Mouse (Mus musculus): ENCODE results near the gene Myo1d. TPM values are rescaled to one million over a fixed set of nuclear protein-coding genes. Genes with fewer than 3 reads are reported as not detected.

The Myo1d gene
- polyA plus RNA-seq, 1 experiment from 2014 or later: 2.9 TPM

DNA sequence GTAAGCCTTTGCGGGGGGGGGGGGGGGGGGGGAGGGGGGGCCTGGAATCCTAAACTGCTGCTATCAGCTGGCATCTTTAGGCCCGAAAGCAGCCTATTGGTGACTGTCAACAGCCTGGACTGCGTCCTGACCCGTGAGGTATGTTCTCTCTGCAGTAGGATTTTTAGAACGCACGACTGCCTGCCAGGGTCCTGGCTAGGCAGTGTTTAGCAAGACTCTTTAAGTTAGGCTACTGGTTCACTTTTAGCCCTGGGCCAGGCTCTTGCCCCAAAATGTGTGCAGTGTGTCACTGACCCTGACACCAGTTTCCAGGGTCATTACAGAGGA, 29.8 kb upstream of the Myo1d start:
- peak overlapping the region; percentile 55; the same call in 1 of the 2 replicates for H3K4me3 ChIP-seq (ENCODE audit: low read depth, low read length)
- ATAC-seq: peak; percentile 45; the same call in 1 of the 2 replicates
- 45% methylated on average over 5 of the region's 6 CpGs for WGBS
- no peaks in the 10 kb centered on the region for H3K9me3 ChIP-seq (replicated peaks; ENCODE audit: control insufficient read depth, low read length, poor library complexity, severe bottlenecking)
- H3K4me1 ChIP-seq (ENCODE audit: control insufficient read depth, insufficient read depth, low read length): peaks cover 14% of the 10 kb centered on the region
- H3K9ac ChIP-seq (ENCODE audit: low read depth, low read length): peak overlapping the region; percentile 72; the same call in 1 of the 2 replicates
- H3K36me3 ChIP-seq (ENCODE audit: control insufficient read depth, insufficient read depth, low read length): no peaks in the 10 kb centered on the region
- H3K27ac ChIP-seq (ENCODE audit: low read length): no peak overlapping the region
- no peaks in the 10 kb centered on the region for H3K27me3 ChIP-seq (ENCODE audit: control insufficient read depth, insufficient read depth, low read depth, low read length)
- H3K4me2 ChIP-seq (ENCODE audit: low read length): peak overlapping the region; percentile 95

DNA sequence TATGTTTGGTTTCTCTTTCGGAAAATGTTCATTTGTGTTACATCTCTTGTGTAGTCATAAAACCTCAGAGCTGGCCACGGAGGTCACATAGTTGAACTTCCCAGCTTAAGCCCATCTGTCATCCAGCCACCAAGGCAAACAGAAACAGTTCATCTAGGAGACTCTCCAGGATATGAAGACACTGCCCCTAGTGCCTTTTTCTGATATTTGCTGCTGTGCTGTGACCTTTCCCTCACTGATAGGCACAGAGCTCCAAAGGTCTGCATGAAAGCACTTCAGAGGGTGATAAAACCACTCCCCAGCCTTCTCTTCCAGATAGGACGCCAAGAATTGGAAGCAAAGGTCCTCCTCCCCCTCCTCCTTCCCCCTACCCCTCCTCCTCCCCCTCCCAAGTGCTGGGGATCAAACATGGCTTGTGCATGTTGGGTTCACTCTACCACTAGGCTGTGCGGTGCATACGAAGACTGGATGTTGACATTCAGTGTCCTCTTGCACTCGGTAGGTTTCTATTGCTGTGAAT, 28.8 kb upstream of the Myo1d start:
- WGBS: 79% methylated on average over 6 of the region's 6 CpGs
- Histone ChIP-seq H3K27ac (ENCODE audit: low read length) (no peak overlapping the region), H3K36me3 (ENCODE audit: control insufficient read depth, insufficient read depth, low read length) (no peaks in the 10 kb centered on the region), H3K4me2 (ENCODE audit: low read length) (no peak overlapping the region), H3K9ac (ENCODE audit: low read depth, low read length) (no peak overlapping the region), H3K4me1 (ENCODE audit: control insufficient read depth, insufficient read depth, low read length) (peaks cover 14% of the 10 kb centered on the region), H3K27me3 (ENCODE audit: control insufficient read depth, insufficient read depth, low read depth, low read length) (no peaks in the 10 kb centered on the region), H3K9me3 (replicated peaks; ENCODE audit: control insufficient read depth, low read length, poor library complexity, severe bottlenecking) (no peaks in the 10 kb centered on the region), H3K4me3 (ENCODE audit: low read depth, low read length) (no peak overlapping the region)
- no peak for ATAC-seq

DNA sequence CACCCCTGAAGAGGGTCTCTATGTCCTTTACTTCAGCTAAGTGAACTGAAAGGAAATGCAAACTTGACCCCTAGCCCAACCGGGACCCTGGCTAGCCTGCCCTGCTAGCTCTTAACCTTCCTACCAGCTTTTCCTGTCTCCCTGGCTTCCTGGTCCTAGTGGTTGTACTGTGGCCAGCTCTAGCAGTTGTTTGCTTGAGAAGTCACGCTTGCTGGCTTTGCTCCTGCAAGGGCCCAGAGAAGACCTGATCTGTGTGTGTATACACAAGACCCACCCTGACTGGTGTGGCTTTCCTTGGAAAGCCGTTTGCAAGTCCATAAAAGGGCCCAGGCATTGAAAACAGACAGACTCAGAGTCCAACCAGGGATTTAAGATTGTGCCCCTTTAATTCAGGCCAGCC, 22.9 kb upstream of the Myo1d start:
- Histone ChIP-seq H3K9me3 (replicated peaks; ENCODE audit: control insufficient read depth, low read length, poor library complexity, severe bottlenecking) (no peaks in the 10 kb centered on the region), H3K9ac (ENCODE audit: low read depth, low read length) (no peak overlapping the region), H3K36me3 (ENCODE audit: control insufficient read depth, insufficient read depth, low read length) (no peaks in the 10 kb centered on the region), H3K4me3 (ENCODE audit: low read depth, low read length) (no peak overlapping the region), H3K4me2 (ENCODE audit: low read length) (no peak overlapping the region), H3K27me3 (ENCODE audit: control insufficient read depth, insufficient read depth, low read depth, low read length) (no peaks in the 10 kb centered on the region), H3K4me1 (ENCODE audit: control insufficient read depth, insufficient read depth, low read length) (no peaks in the 10 kb centered on the region), H3K27ac (ENCODE audit: low read length) (no peak overlapping the region)
- 64% methylated on average over 3 of the region's 3 CpGs for WGBS
- no peak for ATAC-seq

DNA sequence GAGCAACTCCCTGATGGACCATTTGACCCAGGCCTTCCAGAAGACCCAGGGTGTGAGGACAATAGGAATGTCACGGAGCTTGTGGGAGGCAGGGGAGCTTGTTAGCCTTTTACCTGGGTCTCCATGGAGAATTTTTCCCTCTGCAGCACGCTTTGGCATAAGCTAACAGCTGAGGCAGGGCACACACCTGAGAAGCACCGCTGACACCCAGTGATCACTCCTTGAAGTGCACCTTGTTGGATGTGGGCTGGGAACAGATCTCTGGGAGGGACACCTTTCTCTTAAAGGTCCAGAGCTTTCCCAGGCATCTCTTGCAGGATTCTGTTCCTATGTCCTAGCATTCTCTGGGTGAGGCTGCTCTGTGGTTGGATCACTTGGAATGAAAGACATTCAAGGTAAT, 20.2 kb upstream of the Myo1d start:
- ATAC-seq: no peak
- Histone ChIP-seq H3K27ac (ENCODE audit: low read length) (no peak overlapping the region), H3K9ac (ENCODE audit: low read depth, low read length) (no peak overlapping the region), H3K27me3 (ENCODE audit: control insufficient read depth, insufficient read depth, low read depth, low read length) (no peaks in the 10 kb centered on the region), H3K9me3 (replicated peaks; ENCODE audit: control insufficient read depth, low read length, poor library complexity, severe bottlenecking) (no peaks in the 10 kb centered on the region), H3K36me3 (ENCODE audit: control insufficient read depth, insufficient read depth, low read length) (no peaks in the 10 kb centered on the region), H3K4me1 (ENCODE audit: control insufficient read depth, insufficient read depth, low read length) (no peaks in the 10 kb centered on the region), H3K4me3 (ENCODE audit: low read depth, low read length) (no peak overlapping the region), H3K4me2 (ENCODE audit: low read length) (no peak overlapping the region)
- 36% methylated on average over 3 of the region's 3 CpGs for WGBS

- H3K4me2 ChIP-seq (ENCODE audit: low read length): no peak overlapping the region
- 76% methylated on average over 8 of the region's 8 CpGs for WGBS
- ATAC-seq: no peak
Observed at GRCm38 (mm10) chr11:80795431-80795830, 15.6 kb upstream of the Myo1d start.

DNA sequence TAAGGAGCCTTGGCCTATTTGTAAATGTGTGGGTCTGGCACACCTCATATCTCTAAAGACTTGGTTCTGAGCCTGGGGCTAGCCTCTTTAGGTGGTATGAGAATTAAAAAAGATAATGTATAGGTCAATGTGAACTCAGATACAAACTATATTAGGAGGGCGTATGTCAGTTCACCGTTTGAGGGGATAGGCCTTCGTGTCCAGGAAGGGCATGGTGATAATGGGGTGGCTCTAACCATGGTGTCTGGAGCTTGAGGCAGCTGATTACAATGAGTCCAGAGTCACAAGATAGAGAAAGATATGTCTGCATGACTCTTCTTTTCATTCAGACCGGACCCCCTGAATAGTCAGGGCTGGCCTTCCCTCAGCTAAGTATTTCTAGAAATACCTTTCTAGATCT, 14.5 kb upstream of the Myo1d start:
- no peak overlapping the region for H3K4me2 ChIP-seq (ENCODE audit: low read length)
- no peaks in the 10 kb centered on the region for H3K4me1 ChIP-seq (ENCODE audit: control insufficient read depth, insufficient read depth, low read length)
- H3K9me3 ChIP-seq (replicated peaks; ENCODE audit: control insufficient read depth, low read length, poor library complexity, severe bottlenecking): no peaks in the 10 kb centered on the region
- no peak overlapping the region for H3K4me3 ChIP-seq (ENCODE audit: low read depth, low read length)
- 90% methylated on average over 4 of the region's 4 CpGs for WGBS
- no peaks in the 10 kb centered on the region for H3K27me3 ChIP-seq (ENCODE audit: control insufficient read depth, insufficient read depth, low read depth, low read length)
- H3K9ac ChIP-seq (ENCODE audit: low read depth, low read length): no peak overlapping the region
- ATAC-seq: no peak
- H3K36me3 ChIP-seq (ENCODE audit: control insufficient read depth, insufficient read depth, low read length): no peaks in the 10 kb centered on the region
- H3K27ac ChIP-seq (ENCODE audit: low read length): no peak overlapping the region

More at GRCm38 (mm10) chr11:80795431-80795830, 15.6 kb upstream of the Myo1d start:
- H3K9ac ChIP-seq (ENCODE audit: low read depth, low read length): no peak overlapping the region
- no peaks in the 10 kb centered on the region for H3K27me3 ChIP-seq (ENCODE audit: control insufficient read depth, insufficient read depth, low read depth, low read length)
- no peaks in the 10 kb centered on the region for H3K9me3 ChIP-seq (replicated peaks; ENCODE audit: control insufficient read depth, low read length, poor library complexity, severe bottlenecking)
- H3K27ac ChIP-seq (ENCODE audit: low read length): no peak overlapping the region
- H3K4me1 ChIP-seq (ENCODE audit: control insufficient read depth, insufficient read depth, low read length): no peaks in the 10 kb centered on the region
- H3K4me3 ChIP-seq (ENCODE audit: low read depth, low read length): no peak overlapping the region
- H3K36me3 ChIP-seq (ENCODE audit: control insufficient read depth, insufficient read depth, low read length): no peaks in the 10 kb centered on the region

DNA sequence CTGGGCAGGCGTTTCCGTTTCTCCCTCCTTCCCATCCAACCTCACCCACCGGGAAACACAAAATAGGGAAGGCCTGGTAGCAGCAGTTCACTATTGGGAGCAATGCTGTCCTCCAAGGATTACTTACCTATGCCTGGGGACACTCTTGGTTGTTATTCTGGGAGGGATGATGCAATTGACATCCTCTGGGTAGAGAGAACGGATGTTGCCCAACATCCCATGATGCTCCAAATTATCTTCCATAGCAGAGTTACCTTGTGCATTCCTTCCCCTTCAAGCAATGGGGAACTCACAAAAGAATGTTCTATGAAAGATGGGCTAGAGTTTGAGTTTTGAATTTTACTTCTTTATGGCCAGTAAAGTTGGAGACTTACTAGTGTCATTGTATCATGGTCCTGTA, 13.6 kb upstream of the Myo1d start:
- no peaks in the 10 kb centered on the region for H3K9me3 ChIP-seq (replicated peaks; ENCODE audit: control insufficient read depth, low read length, poor library complexity, severe bottlenecking)
- H3K9ac ChIP-seq (ENCODE audit: low read depth, low read length): no peak overlapping the region
- no peak overlapping the region for H3K4me2 ChIP-seq (ENCODE audit: low read length)
- WGBS: 95% methylated on average over 4 of the region's 4 CpGs
- no peak overlapping the region for H3K27ac ChIP-seq (ENCODE audit: low read length)
- no peaks in the 10 kb centered on the region for H3K36me3 ChIP-seq (ENCODE audit: control insufficient read depth, insufficient read depth, low read length)
- no peaks in the 10 kb centered on the region for H3K4me1 ChIP-seq (ENCODE audit: control insufficient read depth, insufficient read depth, low read length)
- no peaks in the 10 kb centered on the region for H3K27me3 ChIP-seq (ENCODE audit: control insufficient read depth, insufficient read depth, low read depth, low read length)
- ATAC-seq: no peak
- H3K4me3 ChIP-seq (ENCODE audit: low read depth, low read length): no peak overlapping the region

DNA sequence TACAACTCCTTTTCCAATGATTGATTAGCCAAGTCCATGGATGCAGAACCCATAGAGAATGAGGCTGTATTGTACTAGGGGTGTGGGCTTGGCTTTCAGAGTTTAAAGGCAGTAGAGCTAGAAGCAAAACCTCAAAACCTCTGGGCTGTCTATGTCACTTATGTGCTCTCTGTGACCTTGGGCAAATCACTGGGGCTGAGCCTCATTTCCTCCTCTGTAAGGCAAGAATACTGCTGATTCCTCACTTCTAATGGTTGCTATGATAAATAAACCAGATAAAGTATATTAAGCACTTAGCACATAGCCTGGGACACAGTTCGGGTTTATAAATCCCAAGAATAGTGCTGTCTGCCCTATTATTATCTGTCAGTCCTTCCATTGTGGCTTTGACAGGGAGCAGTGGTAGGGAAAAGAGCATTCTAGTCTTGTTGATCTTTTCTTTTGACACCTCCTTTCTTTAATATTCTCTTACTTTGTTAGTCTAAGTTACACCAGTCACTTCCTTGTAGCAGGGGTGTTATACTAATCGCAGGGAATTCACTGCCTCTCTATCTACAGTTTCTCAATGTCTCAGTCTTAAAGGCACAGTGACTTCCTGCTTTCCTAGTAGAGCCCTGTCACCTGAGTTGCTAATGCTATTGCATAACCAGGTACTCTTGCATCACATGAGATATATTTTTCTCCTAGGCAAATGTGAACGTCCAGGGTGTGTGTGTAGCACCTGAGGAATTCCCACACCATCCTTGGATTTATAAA, 12.0 kb upstream of the Myo1d start:
- H3K9me3 ChIP-seq (replicated peaks; ENCODE audit: control insufficient read depth, low read length, poor library complexity, severe bottlenecking): no peaks in the 10 kb centered on the region
- WGBS: 73% methylated on average over 3 of the region's 3 CpGs
- H3K27me3 ChIP-seq (ENCODE audit: control insufficient read depth, insufficient read depth, low read depth, low read length): no peaks in the 10 kb centered on the region
- no peaks in the 10 kb centered on the region for H3K36me3 ChIP-seq (ENCODE audit: control insufficient read depth, insufficient read depth, low read length)
- H3K9ac ChIP-seq (ENCODE audit: low read depth, low read length): no peak overlapping the region
- H3K4me1 ChIP-seq (ENCODE audit: control insufficient read depth, insufficient read depth, low read length): no peaks in the 10 kb centered on the region
- H3K4me2 ChIP-seq (ENCODE audit: low read length): no peak overlapping the region
- H3K4me3 ChIP-seq (ENCODE audit: low read depth, low read length): no peak overlapping the region
- no peak overlapping the region for H3K27ac ChIP-seq (ENCODE audit: low read length)
- ATAC-seq: no peak

- Histone ChIP-seq H3K36me3 (ENCODE audit: control insufficient read depth, insufficient read depth, low read length) (no peaks in the 10 kb centered on the region), H3K27me3 (ENCODE audit: control insufficient read depth, insufficient read depth, low read depth, low read length) (0 out of 2 replicates have a peak, but pooled peaks cover 2% of the 10 kb centered on the region), H3K27ac (ENCODE audit: low read length) (no peak overlapping the region), H3K4me1 (ENCODE audit: control insufficient read depth, insufficient read depth, low read length) (no peaks in the 10 kb centered on the region), H3K4me3 (ENCODE audit: low read depth, low read length) (no peak overlapping the region), H3K9me3 (replicated peaks; ENCODE audit: control insufficient read depth, low read length, poor library complexity, severe bottlenecking) (no peaks in the 10 kb centered on the region), H3K4me2 (ENCODE audit: low read length) (no peak overlapping the region), H3K9ac (ENCODE audit: low read depth, low read length) (no peak overlapping the region)
- 69% methylated on average over 3 of the region's 3 CpGs for WGBS
- ATAC-seq: no peak
Observed at GRCm38 (mm10) chr11:80790413-80790812, 10.6 kb upstream of the Myo1d start.

Measured in midbrain, embryonic 16.5 days (tissue).